Mouse (Mus musculus) Muller cell, postnatal 12 days (primary cell): ENCODE measurements around the gene Eml2.
"Not testable (repeated sequence)": the region's sequence is repeated elsewhere in the genome, so short reads cannot be mapped to it uniquely, and the experiment has no call there.

ENCODE experiments used
- DNase-seq: peaks from one replicate; pipeline ENCODE4 v3.0.0-alpha.2; 2015; ENCODE audit errors: inconsistent ontology term

Eml2 gene

DNA sequence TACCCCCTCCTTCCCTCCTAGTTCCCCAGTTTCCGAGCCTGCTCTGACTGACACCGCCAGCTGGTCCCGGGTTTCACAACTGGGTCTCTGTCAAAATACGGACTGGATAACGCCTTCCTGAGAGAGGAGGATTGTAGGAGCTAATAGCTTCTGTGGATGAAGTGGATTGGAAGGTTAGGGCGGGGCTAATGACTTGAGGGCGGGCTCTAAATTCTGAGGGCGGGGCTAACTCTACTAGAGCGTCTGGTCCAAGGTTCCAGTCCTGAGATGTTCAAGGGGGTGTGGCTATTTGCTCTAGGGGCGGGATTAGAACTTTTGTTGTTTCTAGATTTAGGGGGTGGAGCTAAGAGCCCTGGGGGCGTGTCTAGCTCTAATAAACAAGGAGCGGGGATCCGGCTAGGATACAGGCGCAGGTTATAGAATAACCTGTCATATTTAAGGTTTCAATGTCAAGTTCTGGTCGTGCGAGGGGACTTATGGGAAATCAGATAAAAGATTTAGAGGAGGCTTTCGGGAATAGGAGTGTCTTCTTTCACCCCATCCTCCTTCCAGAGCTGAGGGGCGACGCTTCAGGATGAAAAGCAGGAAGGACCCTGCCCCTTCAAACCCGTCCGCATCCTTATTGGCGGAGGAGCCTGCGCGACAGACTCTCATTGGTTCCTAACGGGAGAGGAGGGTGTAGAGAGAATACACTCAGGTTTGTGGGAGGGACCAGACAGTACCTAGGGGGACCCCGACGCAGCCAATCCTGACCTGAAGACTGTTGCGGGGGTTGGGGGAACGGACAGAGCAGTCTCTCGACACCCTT, at the start of gene Eml2:
Eml2 (plus strand) TSS at position 714 of the 808 bp plus-strand sequence.
- peak; percentile 42 for DNase-seq

GRCm38 (mm10) chr7:19127744-19128143, 48.5 kb upstream of the Eml2 start:
- DNase-seq: no peak

GRCm38 (mm10) chr7:19129396-19129795, 46.8 kb upstream of the Eml2 start:
- no peak for DNase-seq

DNA sequence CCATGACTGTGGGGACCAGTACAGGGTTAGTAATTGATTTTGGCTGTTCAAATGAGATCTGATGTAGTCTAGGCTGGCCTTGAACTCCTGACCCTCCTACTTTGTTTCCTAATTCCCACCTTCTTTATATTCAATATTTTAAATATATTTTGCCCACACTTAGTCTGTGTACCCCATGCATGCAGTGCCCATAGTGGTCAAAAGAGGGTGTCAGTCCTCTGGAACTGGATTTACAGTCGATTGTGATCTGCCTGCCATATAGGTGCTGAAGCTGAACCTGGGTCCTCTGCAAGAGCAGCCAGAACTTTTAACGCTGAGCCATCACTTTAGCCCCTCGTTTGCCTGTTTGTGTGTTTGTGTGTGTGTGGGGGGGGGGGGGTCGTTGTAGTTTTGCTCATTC, 45.6 kb upstream of the Eml2 start:
- DNase-seq: no peak

- DNase-seq: peak; percentile 99
These were observed 44.8 kb upstream of the Eml2 start for GRCm38 (mm10) chr7:19131324-19131848.

GRCm38 (mm10) chr7:19136168-19136567, 40.1 kb upstream of the Eml2 start:
- DNase-seq: no peak

GRCm38 (mm10) chr7:19136673-19137334, 39.4 kb upstream of the Eml2 start:
- DNase-seq: no peak

DNA sequence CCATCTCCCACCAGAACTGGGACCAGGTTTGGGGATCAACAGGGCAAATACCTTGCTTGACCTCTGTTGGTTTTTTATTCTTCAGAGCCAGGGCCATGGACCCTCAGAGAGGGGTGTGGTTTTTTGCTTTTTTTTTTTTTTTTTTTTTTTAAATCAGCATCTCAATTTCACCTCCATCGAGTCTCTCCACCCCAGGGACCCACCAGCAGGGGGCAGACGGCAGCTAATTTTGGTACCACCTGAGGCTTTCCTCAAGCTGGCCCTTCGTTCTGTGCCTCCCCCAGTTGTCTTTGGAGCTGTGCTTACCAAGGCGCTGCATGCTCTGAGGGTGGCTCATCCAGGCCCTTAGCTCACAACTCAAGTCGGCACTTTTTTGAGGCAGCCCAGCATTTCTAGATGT, 38.8 kb upstream of the Eml2 start:
- peak; percentile 59 for DNase-seq

- no peak for DNase-seq
These were observed 29.4 kb upstream of the Eml2 start for GRCm38 (mm10) chr7:19146793-19147192.

GRCm38 (mm10) chr7:19147497-19148045, 28.6 kb upstream of the Eml2 start:
- DNase-seq: peak; percentile 13

DNA sequence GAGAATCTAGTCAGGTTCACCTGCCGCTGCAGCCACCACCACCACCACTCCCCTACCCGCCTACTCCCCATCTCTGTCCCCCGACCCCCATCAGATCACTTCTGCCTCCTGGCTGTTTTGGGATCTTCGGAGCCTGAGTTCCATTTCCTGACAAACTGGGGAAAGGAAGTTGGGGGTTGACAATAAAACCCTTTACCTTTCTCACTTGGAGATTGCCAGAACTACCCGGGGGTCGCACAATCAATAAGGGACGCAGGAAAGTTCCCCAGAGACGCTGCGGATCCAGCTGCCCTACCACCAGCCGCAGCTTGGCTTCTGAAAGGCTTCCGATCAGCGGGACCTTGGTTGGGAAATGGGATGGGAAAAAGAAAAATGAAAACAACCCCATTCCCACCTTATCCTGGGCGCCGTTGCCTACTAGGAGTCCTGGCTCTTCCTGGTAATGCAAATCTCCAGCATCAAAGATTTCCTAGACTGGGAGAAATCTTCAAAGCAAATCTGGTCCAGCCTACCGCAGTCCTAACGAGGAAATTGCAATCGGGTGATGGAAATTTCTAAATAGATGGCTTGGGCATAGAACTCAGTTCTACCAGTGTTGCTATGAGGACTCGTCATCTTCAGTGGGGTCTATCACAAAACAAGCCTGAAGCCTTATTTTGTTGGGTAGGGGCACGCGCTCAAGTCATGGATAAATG, 27.9 kb upstream of the Eml2 start:
- no peak for DNase-seq

GRCm38 (mm10) chr7:19148875-19149541, 27.2 kb upstream of the Eml2 start, which contains the start of gene Qpctl:
Gene Qpctl (minus strand): TSS chr7:19149291.
- DNase-seq: peak; percentile 100

- DNase-seq: peak; percentile 97
These were observed 26.6 kb upstream of the Eml2 start, which contains the start of gene Snrpd2 for GRCm38 (mm10) chr7:19149626-19150025. Gene Snrpd2 (plus strand): TSS chr7:19149722.

GRCm38 (mm10) chr7:19151121-19151520, 25.1 kb upstream of the Eml2 start:
- DNase-seq: not testable (repeated sequence)

- no peak for DNase-seq
These were observed 21.4 kb upstream of the Eml2 start for GRCm38 (mm10) chr7:19154796-19155195.

- peak; percentile 44 for DNase-seq
These were observed 20.3 kb upstream of the Eml2 start for GRCm38 (mm10) chr7:19155825-19156475.

DNA sequence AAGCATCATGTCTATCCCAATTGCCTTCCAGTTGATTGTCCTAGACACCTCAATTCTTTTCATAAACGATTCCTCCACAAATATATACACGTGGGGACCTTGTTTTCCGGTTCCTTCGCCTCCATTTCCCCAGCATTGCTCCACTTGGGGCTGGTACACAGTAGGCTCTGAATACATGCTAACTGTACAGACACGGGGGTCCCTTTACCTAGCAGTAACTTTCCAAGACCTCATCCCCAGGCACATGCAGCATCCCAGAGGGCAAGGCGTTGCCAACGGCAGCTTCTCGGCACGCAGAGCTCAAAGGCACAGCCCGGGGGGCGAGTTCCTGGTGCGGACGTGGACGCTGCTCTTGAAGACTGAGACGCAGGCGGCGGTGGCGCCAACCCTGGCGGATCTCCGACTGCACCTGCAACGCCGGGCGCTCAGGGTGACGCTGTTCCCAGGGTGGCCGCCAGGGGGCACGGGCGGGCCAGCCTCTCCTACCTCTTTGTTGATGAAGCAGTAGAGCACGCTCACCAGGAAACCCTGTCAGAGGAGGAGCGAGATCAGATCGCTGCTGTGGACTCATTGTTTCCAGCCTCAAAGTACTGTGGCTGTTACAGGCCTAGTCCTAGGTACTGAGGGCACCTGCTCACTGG, 18.9 kb upstream of the Eml2 start:
- DNase-seq: peak; percentile 86

DNA sequence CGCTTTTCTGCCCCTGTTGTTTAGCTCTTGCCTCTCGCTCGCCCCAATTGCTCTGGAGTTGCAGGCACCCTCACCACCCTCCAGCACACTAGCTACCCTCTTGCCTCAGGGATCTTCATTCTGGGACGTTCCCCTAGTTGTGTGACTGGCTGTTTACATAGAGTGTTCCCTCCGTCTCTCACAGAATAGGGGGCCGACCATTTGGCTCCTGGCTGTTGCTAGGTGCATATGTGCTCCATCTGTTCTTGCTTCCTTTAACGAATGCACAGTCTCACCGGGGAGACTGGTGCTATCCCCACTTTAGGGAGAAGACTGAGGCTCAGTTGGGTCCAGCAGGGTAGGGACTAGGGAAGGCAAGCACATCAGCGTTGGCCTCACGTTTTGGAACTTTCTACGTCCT, 17.6 kb upstream of the Eml2 start:
- DNase-seq: no peak

GRCm38 (mm10) chr7:19159411-19159810, 16.8 kb upstream of the Eml2 start:
- no peak for DNase-seq

DNA sequence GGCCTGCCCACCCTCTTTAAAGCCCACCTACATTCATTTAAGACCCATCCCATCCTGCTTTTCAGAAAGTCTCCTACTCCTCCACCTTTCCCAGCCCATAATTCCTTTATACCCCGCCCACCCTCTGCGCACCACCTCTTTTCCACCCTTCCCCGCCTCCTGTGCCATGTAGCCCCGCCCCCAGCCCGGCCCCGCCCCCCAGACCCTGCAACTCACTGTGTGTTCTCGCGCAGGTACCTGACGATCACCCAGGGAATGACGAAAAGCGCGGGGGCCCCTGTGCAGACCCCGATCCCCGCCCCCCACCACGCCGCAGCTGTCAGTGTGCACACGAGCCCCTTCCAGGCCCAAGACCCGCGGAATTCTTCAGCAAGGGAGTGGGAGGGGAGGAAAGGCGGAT, 16.1 kb upstream of the Eml2 start:
- DNase-seq: peak; percentile 55
